Mouse (Mus musculus) c-Kit-positive CD71-positive TER-119-negative erythroid progenitor cells, embryonic 14.5 days (primary cell): Measurements from ENCODE around the gene Zg16.
"Not testable (repeated sequence)": the region's sequence is repeated elsewhere in the genome, so short reads cannot be mapped to it uniquely, and the experiment has no call there.

Experiments
- DNase-seq: peaks from one replicate; pipeline ENCODE4 v3.0.0-alpha.2; 2013; ENCODE audit warnings: low read depth

Zg16 gene

DNA sequence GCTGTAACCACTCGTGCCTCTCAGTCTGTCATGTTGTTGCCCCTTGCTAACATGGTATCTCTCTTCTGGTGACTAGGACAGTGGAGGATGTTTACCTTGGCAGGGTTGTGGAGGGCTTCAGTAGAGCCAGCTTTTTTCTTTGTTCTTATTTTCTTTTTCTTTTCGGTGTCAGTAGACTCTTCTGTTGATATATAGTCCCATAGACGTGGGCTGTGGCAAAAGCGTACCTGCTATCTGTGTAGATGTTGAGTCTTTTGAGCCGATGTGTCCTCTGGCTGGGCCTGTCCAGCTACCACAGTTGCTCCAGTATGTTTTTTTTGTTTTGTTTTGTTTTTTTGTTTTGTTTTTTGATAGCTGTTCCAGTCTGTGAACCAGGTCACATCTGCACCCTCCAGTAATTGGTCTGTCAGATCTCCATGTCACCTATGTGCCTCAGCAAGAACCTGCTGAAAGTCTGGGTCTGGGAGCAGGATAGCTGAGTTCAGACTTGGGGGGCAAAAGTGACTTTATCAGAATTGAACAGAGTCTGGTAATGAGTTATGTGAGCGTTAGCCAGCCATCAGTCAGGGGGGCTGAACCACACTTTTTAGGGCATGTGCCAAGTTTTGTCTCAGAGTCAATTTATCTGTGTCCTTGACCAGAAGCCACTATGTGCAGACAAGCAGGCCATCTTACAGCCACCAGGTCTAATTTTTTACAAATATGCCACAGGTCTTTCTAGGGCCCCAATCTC is at the start of gene Zg16:
Gene Zg16 (minus strand): TSS at position 51 of the 733 bp plus-strand sequence.
- not testable (repeated sequence) for DNase-seq

DNA sequence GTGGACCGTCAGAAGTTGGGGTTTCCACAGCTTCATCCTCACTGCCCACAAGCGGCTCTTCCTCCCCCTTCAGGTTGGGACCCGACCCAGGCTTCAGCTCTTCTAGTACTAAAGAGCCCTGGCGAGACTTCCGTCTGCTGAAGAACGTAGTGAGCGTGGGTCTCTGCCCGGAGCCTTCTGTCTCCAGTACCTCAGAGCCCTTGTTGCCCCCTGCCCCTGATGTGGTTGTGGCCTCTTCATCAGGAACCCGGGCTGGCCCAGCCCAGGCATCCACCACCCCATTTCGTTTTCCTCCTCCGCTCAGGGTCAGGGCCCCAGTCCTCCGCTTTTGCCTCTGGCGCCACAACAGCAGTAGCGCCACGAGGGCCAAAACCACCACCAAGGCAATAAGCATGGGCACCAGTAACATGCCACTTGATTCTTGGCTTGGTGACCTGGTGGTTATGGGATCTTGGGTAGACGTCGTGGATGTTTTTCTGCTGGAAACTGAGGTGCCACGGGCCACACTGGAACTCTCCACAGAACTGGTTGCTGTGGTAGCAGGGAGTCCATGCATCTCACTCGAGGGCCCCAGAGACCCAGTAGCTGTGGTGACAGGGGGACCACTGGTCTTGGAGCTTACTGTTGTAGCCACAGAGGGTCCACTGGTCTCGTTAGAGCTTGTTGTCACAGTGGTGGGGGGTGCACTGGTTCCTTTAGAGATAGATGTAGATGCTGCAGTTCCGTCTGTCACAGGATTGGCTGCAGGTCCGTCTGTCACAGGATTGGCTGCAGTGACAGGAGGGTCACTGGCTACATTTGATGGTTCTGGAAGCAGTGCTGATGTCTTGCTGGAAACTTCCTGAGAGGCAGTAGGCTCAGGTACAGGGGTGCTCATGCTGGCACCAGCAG is 49.3 kb upstream of the Zg16 start:
- no peak for DNase-seq

DNA sequence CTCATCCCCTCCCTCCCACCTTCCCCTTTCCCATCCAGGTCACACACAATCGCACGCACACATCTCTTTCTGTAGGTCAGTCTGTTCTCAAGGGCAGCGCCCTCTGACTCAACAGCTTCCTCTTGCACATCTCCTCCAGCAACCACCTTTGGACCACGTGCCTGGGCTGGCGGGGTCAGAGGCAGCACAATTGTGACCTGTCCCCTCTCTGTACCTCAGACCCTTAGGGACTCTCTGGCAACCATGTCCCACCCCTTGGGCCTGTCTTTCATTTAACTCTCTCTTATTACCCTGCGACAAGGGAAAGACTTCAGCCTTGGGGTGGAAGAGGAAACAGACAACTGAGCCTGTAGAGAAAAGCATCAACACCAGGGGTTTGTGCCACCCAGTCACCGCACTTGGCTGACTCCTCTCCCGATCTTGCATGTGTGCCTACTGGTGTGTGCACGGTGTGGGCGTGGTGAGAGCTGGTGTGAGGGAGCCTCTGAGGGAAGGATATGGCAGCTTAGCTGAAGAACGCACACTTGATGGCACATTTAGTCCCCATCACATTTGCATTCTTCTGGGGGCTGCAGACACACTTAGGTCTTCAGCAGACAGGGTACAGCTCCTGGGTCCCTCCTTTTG is 47.8 kb upstream of the Zg16 start:
- no peak for DNase-seq

DNA sequence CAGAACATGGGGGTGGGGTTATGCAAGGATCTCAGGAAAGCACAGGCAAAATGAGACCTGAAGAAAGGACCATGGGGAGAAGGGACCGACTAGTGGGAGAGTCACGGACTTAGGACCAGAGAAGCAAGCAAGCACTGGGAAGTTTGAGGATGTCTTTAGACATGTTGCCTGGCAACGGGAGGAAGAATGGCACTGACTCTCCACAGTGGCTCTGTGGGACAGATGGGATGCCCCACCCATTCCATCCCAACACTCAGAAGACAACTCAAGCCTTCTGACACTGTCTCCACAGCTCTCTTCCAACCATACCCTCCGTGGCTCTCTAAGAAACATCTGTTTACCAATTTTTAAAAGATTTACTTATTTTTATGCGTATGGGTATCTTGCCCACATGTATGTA is 46.0 kb upstream of the Zg16 start:
- no peak for DNase-seq

DNA sequence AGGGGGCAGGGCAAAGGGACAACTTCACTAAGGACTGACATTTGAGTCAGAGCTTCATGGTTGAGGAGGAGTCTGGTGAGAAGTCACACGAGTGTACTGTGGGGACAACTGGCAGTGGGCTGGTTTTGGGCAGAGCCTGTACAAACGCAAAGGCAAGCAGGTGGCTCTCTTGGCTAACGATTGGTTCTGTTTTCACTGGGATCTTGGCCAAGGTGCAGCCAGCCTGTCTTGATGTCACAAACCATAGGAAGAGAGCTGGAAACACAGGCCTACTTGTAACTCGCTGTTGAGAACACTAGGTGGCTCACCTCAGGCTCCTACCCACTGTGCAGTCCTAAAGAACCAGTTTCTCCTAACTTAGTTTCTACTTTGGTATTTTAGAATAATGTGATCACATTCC is 42.5 kb upstream of the Zg16 start:
- no peak for DNase-seq

DNA sequence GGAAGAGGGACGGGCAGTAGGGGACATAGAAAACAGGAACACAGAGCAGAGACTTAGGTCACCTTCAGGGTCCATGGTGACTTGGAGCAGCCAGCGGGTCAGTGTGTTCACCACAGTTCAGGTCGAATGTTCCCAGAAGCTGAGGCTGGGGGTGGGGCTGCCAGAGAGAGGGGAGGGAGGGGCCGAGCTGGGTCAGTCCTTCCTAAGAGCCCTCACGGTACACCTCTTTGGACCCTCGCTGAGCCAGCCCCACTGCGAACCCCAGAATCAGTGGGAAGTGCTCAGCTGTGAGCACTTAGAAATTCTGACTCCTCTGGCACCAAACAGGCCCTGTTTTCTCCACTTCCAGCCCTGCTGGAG is 34.8 kb upstream of the Zg16 start, which contains the start of gene Qprt:
Gene Qprt (minus strand): TSS at position 316 of the 360 bp plus-strand sequence.
- no peak for DNase-seq

DNA sequence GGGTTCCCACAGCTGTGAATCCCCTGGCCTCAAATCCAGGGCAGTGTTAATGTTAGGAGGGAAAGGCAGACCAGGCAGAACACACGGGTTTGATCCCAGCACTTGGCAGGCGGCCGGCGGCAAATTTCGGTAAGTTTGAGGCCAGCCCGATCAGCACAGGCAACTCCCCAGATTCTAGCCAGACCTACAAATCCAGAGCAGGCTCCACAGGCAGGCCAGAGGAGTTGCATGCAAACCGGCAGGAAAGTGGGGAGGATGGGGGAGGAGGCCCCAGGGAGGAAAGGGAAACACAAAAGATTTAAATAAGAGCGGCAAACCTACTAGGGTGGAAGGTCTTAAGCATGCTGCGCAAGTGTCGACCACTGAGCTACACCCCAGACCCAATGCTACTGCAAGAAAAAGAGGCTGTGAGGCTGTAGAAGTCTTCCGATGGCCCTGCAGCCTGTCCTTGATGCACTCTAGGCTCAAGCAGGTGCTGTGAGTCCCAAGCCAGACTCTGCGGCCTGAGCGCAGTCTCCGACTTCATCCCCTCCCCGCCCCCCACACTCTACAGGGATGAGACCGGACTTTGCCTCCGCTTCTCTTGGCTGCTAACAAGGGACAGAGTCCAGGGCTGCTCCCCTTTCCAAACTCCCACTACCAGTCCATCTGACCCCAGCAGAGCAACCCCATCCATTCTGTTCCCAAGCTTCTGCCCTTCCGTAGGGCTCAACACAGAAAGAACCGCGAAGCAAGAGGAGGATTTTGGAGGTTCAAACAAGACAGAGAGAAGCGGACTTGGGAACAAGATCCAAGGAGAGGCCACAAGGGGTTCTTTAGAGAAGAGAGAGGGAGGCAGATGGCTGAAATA is 34.2 kb upstream of the Zg16 start:
- DNase-seq = no peak

DNA sequence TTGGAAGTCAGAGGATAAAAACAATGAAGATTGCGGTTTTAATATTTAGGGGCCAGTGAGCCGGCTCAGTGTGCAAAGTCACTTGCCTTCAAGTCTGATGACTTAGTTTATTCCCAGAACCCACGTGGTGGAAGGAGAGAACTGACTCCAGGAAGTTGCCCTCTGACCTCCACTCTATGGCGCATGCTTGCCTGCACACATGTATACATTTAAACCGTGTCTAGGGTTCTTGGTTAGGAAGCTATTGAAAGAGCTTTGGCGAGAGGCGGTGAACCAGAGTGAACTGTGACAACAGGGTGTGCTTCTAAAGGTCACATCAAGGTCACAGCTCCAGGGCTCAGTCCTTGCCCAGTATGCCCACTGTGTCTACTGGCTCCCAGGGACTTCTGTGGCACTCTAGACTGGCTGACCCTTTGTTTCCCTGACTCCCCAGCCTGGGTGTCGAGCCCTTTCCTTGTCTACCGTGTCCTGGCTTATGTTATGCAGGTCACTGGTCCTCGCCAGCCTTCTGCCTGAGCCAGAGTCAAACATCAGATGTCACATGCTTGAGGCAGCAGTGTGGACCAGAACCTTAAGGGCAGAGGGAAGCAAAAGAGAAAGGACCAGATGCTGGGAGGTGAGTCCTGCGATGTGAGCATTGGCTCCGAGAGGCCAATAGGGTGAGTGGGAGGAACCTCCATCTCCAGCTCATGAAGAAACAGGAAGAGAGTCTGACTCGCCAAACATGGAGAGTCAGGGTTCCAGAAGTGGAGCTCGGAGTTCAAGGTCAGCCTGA is 31.7 kb upstream of the Zg16 start:
- no peak for DNase-seq

DNA sequence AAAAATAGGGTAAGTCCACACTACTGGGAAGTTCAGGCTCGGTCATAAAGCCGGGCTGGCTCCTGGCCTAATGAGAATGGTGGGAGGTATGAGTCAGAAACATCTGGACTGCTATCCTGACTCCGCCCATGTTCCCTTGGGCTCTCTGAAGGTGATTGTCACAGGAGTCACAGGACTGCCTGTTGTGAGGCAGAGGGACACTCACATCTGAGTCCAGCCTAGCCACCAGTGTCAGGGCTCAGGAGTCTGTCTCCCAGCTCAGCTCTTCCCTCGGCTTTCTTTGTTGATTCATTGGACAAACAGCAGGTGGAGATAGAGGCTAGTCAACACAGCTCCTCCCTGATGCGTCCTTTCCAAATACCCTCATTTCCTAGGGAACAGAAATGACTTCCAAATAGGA is 30.8 kb upstream of the Zg16 start:
- no peak for DNase-seq

DNA sequence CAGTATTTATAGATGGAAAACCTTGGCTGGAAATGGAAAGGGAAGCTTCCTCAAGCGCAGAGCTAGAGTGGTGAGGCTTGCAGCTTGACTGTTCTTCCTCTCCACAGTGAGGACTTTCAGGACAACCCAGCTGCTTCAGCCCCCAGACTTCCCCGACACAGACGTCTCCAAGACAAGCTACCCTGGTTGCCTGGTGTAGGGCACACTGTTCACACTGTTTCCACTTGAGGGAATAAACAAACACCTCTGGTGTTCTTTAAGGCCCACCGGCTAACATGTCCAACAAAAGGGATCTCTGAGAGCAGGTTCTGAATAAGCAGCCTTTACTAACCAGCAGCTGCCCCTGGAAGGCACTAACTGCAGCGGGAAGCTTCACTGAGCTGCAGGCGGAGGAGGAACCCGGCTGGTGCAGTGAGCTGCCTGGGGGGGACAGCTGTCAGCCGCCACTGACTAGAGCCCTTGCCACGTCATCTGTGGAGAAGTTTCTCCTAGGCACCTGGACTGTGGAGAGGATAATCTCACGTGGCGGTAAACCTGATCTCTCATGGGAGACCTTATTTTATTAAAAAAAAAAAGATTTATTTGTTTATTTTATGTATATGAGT is 29.3 kb upstream of the Zg16 start:
- DNase-seq = no peak

DNA sequence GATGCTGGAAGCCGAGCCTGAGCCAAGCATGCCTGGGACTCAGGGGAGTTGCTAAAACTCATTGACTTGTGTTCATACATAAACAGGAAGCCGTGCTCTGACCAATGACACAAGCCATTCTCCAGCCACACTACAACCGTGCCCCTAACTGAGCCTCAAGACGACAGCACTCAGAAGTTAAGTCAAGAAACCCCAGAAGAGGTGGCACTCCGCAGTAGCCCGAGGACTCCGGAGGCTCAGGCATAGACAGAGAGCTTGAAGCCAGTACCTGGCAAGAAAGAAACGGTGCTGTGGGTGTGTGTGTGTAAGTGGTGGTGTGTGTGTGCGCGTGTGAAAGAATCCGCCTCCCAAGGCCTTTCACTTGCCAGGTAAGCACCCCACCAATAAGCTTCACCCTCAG is 27.8 kb upstream of the Zg16 start:
- DNase-seq = no peak

DNA sequence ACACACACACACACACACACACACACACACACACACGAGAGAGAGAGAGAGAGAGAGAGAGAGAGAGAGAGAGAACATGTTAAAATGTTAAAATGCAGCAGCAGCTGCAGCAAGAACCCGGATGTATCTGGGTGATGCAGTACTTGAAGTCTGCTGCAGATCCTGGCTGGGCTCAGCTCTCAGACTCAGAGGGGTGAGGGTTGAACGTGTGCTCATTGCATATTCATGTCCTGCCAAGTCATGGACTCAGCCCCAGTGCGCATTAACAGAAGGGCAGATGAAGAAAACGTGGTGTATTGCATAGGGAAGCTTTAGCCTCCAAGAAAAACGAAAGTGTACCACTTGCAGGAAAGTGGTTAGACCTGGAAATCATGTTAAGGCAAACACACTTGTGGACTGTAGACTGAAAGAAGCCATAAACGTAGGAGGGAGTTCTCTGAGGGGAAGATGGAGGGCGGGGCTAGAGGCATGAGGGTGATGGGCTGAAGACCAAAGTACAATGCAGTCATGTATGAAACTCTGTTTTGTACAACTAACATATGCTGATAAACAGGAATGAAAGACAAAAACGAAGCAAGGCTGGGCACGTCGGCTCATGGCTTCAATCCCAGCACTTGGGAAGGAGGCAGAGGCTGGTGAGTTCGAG is 26.6 kb upstream of the Zg16 start:
- no peak for DNase-seq

DNA sequence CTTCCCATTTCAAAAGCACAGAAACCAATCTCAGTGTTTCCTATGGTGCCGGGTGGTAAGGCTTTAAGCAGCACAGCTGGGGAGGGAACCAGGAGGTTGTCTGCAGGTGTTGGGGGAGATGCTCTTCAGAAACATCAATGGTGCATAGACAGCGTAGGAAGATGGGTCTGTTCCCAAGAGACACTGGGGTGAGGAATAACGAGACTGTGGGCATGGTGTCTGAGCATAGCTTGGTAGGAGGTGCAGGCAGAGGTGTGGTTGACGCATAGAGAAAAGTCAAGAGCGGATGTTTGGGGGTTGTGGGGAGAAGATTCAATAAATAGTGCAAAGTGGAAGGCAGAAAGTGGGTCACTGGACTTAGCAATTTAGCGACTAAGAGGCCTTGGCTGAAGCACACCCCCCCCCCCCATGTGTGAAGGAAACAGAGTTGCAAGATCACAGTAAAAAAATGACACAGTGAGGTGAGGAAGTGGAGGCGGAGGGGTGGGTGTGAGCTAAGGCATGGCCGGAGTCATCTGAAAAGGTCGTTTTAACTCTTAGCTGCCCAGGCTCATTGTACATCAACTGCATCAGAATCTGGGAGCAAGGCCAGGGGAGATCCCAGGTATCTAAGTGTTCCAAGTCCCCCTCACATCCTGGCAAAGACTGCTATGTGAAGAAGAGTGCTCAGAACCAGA is 25.9 kb upstream of the Zg16 start:
- no peak for DNase-seq

DNA sequence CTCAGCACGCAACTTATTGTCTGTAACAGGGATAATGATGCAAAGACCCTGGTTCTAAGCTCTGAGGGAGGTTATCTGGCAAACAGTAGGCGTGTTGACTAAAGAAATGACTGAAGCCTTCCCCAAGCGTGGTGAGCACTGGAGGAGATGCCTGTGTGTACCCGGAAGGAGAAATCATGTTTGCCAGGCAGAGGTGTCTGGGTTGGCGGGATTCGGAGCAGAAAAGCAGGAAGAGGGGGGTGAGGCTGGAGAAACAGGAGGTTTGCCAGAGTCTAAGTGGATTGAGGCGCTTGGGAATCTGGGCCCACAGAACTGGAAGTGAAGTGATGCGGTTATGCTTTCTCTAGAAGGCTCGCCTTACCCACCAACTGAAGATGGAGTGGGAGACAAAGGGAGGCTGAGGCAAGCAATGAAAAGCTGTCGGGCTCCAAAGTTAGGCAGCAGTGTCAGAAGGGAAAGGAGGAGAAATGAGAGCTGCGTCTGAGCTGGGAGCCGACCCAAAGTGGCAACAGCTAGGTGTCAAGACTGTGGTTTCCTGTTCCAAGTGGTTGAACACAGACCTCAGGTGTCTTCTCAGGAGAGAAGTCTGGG is 25.2 kb upstream of the Zg16 start:
- DNase-seq = no peak

DNA sequence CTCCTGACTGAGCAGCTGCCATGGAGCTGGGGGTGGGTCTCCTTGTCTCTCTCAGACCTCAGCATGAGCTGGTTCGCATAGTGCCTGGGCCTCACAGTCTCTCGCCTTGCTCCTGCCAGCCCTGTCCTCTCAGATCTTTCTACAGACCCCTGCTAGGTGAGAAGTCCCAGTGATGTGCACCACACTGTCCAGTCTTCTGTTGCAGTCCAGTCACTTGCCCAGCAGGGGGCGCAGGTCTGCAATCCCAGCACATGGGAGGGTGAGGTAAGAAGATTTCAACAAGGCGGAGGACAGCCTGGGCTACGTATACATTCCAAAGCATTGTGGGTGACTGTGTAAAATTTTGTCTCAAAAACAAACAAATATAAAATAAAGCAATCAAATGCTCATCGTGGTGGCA is 24.3 kb upstream of the Zg16 start:
- peak; percentile 74 for DNase-seq

DNA sequence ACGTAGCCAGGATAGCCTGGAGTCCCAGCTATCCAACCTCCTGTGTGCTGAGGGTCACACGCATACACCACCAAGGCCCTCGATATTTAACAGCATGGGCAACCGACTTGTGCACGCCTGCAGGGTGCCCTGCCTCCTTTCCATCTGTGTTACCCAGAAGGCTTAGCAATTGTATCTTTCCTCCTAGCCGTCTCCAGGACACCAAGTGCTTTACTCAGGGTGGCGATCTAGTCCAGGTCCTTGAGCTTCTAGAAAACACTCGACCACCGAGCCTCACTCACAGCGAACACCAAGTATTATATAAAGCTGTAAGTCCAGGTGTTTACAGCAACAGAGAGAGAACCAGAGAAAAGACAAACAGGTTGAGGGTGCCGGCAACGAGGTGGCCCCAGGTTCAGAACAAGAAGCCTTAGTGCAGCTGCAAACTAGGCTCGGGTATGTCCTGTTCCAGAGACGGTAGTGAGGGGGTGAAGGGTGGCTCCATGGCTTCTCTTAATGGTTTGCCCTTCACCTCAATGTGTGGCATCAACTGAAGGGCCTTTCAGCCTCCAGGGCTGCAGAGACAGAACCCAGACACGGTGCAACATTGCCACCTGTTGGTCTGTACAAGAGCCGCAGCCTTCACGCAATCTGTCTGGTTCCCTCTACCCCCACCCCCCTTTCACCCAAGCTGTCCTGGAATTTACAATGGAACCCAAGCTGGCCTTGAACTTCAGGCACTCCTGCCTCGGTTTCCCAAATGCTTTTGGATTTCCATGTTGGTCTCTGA is 23.3 kb upstream of the Zg16 start:
- DNase-seq = peak; percentile 65

DNA sequence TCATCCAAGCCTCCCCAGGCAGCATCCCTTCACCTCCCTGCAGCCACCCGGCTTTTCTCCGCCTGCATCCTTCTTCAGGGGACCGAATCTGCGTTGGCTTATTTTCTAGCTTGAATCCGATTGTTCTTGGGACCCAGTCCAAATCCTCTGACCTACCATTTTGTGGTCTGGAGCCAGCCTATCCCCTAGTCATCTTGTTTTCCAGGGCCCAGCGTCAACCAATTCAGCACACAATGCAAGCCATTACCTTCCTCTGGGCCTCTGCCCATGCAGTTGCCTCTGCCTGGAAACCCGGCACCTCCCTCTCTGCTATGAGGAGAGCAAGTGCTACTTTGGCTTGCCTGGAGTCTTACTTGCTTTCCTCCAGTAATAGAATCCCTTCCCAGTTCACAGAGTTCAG is 18.4 kb upstream of the Zg16 start:
- DNase-seq = no peak

DNA sequence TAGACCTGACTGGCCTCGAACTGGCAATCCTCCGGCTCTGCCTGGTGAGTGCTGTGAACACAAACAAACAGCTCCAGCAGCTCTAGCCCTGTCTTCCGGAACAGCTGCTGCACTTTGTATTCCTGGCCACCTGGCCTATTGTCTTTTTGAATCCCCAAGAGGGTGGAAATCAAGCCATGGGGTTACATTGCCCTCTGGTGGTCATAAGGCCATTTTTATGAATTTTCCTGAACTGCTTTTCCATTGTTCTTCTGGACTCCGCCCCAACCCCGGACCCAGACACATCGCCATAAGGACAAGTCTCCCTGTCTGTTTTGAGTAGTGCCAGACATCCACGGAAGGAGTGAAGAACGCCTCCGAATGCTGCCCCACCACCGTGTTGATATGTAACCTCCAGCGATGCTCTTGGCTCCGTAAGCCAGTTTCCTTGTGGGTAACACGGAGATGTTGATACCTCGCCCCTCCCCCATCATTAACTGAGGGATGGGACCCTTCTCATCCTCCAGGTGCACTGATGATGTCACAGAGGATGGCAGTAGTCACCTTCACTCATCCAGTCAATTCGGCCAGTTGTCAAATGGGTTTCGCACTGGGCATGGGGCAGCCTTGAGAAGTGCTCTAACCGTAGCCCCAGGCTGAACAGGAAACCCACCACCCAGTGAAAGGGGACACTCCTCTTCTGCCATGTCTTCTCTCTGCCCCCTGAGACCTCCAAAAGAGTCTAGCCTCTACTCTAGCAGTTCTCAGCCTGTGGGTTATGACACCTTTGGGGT is 17.6 kb upstream of the Zg16 start:
- DNase-seq = peak; percentile 72
